Mouse (Mus musculus): ENCODE data around the gene Bmp10.
"Not testable (repeated sequence)": the region's sequence is repeated elsewhere in the genome, so short reads cannot be mapped to it uniquely, and the experiment has no call there.

Bmp10 gene

DNA sequence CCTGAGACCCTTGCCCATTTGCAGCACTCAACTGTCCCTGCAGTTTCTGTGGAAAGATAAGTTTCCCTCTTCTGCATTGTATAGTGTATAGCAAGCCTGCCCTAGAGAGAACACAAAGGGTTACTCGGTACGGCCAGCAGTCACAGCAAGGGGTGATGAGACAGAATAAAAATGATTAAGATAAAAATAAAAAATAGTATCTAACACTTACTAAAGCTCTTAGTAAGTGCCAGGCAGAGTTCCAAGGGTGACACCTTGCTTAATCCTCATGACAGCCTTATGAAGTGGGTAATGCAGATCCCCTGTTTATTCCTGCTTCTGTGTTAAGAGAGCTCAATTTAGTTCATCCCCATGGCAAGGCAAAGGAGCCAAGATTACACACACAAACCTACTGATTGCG is 20.7 kb downstream of the Bmp10 start:
- no peak for DNase-seq (ENCODE audit: low spot score)

DNA sequence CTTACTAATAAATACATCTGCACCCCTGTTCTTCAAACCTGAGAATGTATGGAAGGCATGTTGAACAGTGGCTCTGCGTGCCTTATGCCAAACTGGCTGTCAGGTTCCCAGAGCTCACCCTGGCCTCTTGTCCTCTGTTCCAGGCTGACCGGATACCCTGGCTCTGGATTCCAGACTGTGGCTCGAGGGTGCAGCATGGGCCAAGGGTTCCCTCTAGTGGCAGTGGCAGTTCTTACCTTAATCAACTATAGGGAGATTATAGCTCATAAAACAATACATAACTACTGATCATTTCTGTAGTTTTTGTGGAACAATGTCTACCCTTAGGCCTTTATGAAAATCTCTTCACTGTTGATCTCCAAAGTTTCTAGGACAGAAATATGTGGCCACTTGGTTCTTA is 22.2 kb downstream of the Bmp10 start:
- no peak for DNase-seq (ENCODE audit: low spot score)

DNA sequence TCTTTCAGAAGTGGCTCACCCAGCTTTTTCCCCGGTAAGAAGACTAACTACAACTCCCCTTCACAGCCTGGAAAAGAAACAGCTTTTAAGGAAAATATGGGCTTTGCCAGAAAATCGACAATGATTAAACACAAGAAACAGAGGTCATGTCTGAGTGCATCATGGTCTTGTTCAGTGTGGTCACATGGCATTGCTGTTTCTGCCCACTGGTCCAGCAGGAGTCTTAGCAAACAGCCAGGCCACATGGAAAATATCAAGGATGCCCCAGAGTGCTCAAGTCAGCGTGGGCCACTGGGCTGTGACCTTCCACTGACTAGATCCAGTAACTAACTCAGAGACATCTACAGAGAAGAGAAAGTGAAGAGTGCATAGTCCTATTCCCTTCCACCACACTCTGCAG is 23.0 kb downstream of the Bmp10 start:
- DNase-seq (ENCODE audit: low spot score) = no peak

DNA sequence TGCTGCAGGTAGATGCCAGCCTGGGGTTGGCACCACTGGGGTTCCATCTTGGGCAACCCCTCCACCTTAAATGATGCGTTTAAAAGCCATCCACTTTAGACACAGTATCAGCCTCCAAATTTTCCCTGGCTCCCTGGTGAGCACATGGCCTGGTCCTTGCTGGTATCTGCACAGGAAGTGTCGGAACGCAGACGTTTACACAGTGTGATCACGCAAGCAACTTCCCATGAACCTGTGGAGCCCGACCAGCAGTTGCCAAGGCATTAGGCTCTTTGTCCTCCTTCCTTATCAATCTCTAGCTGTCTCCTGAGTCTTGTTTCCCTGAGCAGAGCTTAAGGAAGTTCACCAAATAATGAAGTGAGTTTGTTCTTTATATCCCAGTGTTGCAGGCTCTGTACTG is 26.7 kb downstream of the Bmp10 start:
- DNase-seq (ENCODE audit: low spot score) = no peak

DNA sequence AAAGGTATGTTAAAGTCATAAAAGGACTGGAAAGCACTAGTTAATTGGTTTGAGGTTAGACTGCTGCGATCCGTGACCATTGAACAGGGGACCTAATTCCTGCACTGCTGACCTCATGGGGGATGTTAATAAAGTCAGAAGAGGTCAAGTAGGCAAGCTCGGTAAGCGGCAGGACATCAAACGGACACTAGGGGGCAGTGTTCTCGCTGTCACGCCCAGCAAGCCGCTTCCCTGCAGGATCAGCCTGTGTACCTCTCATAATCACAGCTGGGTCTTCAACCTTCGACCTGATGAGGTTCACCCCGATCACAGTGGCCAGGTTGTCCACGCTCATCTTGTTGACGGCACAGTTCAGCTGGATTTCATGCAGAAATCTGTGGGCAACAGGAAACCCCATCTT is 37.4 kb downstream of the Bmp10 start:
- peak; percentile 48 for DNase-seq (ENCODE audit: low spot score)

DNA sequence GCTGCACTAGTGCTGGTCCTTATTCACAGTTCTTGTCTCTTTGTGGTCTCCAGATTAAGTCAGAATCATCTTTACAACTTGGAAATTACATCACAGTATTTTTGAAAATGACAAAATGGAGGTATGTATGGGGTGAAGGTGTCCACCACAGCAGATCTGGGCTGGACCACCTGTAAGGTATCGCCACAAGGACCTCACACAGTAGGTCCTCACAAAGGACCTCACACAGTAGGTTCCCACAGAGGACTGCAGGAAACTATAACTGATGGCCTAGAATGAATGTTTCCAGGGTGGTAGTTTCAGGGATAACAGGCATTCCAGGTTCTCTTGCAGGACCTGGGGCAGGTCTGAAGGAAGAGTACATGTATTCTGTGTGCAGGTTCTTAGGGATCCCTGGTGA is 38.6 kb downstream of the Bmp10 start:
- DNase-seq (ENCODE audit: low spot score) = no peak

DNA sequence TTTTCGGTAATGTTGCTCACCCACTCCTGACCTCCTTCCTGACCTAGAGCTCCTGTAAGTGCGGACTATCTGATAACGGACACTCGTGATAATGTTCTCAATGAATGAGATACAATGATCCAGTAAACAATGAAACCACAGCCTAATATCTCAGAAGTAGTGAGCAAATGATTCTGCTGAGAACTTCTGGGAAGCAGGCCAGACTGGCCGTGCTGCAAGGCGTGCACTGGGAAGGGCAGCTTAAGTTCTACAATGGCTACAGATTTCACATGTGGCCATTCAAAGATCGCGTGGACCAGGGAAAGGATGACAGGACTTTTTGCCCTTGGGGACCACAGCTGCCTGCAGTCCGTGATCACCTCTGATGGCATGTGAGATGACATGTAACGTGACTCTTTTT is 39.6 kb downstream of the Bmp10 start:
- DNase-seq (ENCODE audit: low spot score) = no peak

DNA sequence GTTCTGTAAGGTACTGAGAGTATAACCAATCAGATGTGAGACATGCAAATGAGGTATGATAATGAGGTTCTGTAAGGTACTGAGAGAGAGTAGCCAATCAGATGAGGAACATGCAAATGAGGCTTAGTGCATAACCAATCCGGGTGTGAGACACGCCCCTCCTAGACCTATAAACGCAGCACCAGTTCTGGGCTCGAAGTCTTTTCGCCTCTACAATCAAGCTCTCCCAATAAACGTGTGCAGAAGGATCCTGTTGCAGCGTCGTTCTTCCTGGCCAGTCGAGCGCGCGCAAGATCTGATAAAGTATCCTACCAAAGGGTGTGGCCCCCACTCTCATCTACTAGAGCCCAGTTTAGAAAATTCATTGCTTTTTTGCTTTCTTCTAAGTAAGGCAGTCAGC is 41.3 kb downstream of the Bmp10 start:
- not testable (repeated sequence) for DNase-seq (ENCODE audit: low spot score)

DNA sequence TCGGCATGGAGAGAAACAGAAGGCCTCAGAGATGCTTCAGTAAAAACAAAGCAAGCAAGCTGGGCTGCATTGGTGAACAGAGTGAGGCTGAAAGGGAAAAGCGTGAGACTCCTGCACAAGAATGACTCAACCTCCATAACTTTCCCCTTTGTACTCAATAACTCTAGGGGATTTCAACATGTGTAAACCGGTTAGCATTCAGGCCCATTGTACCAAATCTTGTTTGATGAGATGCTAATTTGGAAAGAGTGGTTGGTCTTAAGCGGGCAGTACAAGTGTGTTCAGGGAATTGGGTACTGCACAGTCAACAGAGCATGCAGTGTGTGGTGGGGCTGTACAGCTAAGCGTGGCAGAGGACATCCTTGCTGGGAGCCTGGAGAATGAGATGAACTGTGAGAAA is 46.4 kb downstream of the Bmp10 start:
- DNase-seq (ENCODE audit: low spot score) = no peak

DNA sequence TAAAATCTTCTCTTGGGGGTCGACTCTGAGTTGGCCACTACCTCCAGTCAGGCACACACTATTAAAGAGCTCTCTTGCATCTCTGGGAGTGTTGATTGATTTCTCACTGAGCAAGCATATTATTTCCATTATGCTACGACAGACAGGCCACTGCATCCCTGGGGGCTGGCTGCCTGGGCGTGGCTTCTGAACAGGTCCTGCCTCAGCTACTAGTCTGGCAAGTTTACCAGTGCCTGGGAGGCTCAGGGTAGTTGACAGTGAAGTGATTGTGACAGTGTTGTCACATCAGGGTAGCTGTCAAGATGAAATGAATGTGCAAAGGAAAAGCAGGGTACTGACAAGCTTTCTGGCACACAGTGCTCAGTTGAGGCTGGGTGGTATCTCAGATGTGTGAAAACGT is 50.1 kb downstream of the Bmp10 start:
- no peak for DNase-seq (ENCODE audit: low spot score)

DNA sequence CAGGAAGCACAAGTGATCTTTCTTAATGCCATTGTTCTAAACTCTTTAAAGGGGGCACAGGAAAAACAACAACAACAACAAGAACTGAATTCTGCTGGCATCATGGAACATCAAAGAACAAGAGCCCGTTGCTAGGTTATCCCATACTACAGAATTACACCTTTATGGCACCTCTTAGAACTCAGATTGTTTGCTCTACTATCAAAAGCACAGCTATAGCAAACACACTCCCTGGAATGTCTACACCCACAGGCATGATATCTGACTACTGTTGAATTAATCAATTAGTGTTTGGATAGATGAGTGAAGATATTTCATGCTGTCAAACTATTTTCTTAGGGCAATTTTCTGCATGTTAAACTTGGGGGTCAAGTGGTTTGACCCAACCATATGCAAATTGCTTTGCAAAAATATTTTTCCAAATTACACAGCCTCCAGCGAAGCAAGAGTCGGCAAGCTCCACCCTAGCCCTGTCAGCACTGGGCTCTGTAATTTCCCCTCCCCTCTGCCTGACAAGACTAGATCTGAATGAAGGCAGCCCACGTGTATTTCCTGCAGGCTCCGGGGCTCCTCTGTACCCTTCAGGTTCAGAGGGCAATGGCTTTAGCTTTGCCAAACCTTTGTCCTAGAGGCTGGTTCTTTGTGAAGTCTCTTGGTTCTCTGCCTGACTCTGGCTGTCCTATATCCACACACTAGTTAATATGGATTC is 50.7 kb downstream of the Bmp10 start:
- no peak for DNase-seq (ENCODE audit: low spot score)

DNA sequence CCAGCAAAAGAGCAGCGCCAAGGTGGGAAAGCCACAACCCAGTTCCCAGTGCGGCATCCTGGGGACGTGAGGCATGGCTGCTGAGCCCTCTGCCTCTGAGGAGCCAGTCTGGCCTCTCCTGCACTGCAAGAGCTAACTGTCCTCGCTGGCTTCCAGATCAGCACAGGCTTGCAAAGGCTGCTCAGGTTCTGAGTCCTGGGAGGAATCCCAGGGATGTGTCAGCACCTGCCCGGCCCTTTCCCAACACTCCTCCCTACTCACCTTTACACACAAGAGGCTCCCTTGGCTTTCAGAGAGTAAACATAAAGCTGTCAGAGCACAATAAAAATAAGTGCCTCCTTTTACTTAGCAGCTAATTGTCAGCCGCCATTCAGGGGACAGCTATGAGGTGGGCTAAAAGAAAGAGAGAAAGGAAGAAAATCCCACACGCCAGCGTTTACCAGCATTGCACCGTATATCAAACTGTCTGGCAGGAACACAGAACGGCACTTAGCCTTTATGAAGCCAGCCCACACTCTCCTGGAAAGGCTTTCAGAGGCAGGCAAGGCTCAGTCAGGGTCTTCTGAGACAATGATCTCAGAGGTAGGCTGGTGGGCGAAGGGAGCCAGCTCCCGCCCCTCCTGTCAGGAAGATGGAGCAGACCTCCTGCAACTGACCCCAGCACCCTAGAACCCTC is 54.6 kb downstream of the Bmp10 start:
- DNase-seq (ENCODE audit: low spot score) = no peak

DNA sequence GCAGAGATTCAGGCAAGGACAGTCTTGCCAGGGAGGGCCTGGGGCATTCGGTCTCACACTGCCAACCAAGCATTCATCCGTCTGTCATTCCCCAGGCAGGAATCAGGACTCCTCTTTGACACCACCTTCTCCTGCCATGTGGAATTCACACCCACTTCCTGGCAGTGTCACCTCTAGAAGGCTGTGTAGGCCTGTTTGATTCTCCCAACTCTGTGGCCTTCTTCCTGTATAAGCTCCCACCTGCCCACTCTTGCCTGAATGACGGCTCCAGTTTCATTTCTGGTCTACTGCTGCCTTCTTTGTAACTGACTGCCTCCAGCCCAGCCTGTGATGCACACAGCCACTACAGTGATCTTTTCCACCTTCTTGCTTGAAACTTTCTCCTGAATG is 55.1 kb downstream of the Bmp10 start:
- no peak for DNase-seq (ENCODE audit: low spot score)

DNA sequence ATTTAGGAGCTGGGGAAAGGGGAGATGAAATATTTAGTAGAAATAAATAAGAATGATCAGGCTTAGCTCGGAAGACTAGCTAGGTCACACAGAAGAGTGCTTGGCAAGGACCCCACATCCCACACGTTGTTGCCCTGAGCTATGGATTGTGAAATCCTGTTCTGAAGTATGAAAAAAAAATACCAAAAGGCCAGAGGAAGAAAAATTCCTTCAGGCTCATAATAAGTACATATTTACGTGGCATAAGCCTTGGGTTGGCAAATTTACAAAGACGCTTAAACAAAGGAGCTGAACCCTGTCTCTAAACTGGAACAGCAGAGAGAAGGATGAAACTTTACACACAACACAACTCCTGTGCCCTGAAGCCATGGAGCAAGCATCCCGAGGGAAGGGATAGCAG is 56.0 kb downstream of the Bmp10 start:
- DNase-seq (ENCODE audit: low spot score) = no peak
